Mouse (Mus musculus) kidney, postnatal 0 days (tissue): ENCODE measurements around the gene Adamts17. TPM values are rescaled to one million over a fixed set of nuclear protein-coding genes. Genes with fewer than 3 reads are reported as not detected.

Experiments
- ATAC-seq: fragments of 200-750 bp; cut with Nextera tagmentation; replicated peaks from 2 replicates; pipeline ENCODE4 v1.8.0; 2017; ENCODE audit warnings: low read depth, moderate number of reproducible peaks, moderate TSS enrichment, moderate library complexity; ENCODE audit not compliant: low FRiP score
- DNase-seq: peaks from one replicate; pipeline ENCODE4 v3.0.0-alpha.2; 2016; ENCODE audit warnings: low spot score
- H3K27ac ChIP-seq: fragments of 300-500 bp; sonication (generic); 2 replicates; pipeline ENCODE4 v1.5.1; 2014; ENCODE audit warnings: mild to moderate bottlenecking
- H3K27me3 ChIP-seq: fragments of 300-500 bp; sonication (generic); 2 replicates; pipeline ENCODE4 v1.6.1; 2014; ENCODE audit warnings: low read length, mixed read lengths; ENCODE audit not compliant: insufficient read depth
- H3K36me3 ChIP-seq: fragments of 300-500 bp; sonication (generic); 2 replicates; pipeline ENCODE4 v1.6.1; 2014; ENCODE audit warnings: low read length, mixed read lengths; ENCODE audit not compliant: insufficient read depth
- H3K4me1 ChIP-seq: fragments of 300-500 bp; sonication (generic); replicated peaks from 2 replicates; pipeline ENCODE4 v1.6.1; 2014; ENCODE audit warnings: antibody characterized with exemption, low read length, mixed read lengths; ENCODE audit not compliant: insufficient read depth
- H3K4me2 ChIP-seq: fragments of 300-500 bp; sonication (generic); 2 replicates; pipeline ENCODE4 v1.6.1; 2014; ENCODE audit warnings: mild to moderate bottlenecking, low read length, moderate library complexity, mixed read lengths
- H3K4me3 ChIP-seq: fragments of 300-500 bp; sonication (generic); replicated peaks from 2 replicates; pipeline ENCODE4 v1.5.1; 2014; ENCODE audit warnings: low read depth, low read length
- H3K9ac ChIP-seq: fragments of 300-500 bp; sonication (generic); 2 replicates; pipeline ENCODE4 v1.6.1; 2014; ENCODE audit warnings: low read depth, low read length
- H3K9me3 ChIP-seq: fragments of 300-500 bp; sonication (generic); replicated peaks from 2 replicates; pipeline ENCODE4 v1.6.1; 2016; ENCODE audit warnings: low read length, inconsistent platforms, mixed read lengths
- CTCF ChIP-seq: IDR thresholded peaks from 2 replicates; pipeline ENCODE4 v1.5.1; 2016; ENCODE audit warnings: antibody characterized with exemption, low read depth, mild to moderate bottlenecking, moderate library complexity
- WGBS: fragments of 180-500 bp; shearing (Covaris S2); extraction: QIAGEN DNeasy Blood & Tissue Kit; methylation state at CpG from one replicate; pipeline ENCODE4 v1.1.7; 2014; 5-methylcytosine and 5-hydroxymethylcytosine counted together
- polyA plus RNA-seq: library from polyadenylated mRNA; unstranded; fragments of >200 nt; fragmentation: Nextera tagmentation; extraction: Ambion mirVana; gene quantifications from 2 replicates; pipeline ENCODE4 v1.2.1, GENCODE M21; 2015

The Adamts17 gene
- polyA plus RNA-seq, 1 experiment from 2014 or later = 3.1 TPM

DNA sequence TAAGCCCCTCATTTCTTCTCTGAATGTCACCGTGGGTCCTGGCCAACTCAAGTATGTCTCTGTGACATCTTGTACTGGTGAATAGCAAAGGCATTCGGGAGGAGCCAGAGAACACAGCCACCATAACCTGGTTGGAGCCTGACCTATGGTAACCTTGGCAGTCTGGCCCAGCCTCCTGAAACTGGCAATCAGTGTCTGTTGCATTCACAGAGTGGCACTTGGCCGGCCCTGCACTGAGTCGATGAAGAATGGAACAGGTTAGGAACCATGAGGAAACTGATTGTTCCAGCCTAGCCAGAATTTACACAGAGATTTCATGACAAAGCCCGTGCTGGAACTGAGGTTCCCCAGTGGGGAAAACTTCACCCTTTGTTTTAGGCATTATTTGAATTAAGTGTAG is 38.8 kb upstream of the Adamts17 start:
- Histone ChIP-seq H3K4me2 (no peak overlapping the region), H3K36me3 (no peaks in the 10 kb centered on the region), H3K27me3 (no peaks in the 10 kb centered on the region), H3K4me3 (no peak overlapping the region), H3K27ac (no peak overlapping the region), H3K9me3 (no peaks in the 10 kb centered on the region), H3K9ac (no peak overlapping the region), H3K4me1 (0 out of 2 replicates have a peak, but pooled peaks cover 5% of the 10 kb centered on the region)
- DNase-seq = no peak
- WGBS = 68% methylated on average over 5 of the region's 5 CpGs
- ATAC-seq = no peak
- TF ChIP-seq CTCF = no peak

GRCm38 (mm10) chr7:66801785-66802184 is 37.8 kb upstream of the Adamts17 start:
- DNase-seq = no peak
- H3K4me2 ChIP-seq = no peak overlapping the region
- no peaks in the 10 kb centered on the region for H3K36me3 ChIP-seq
- TF ChIP-seq CTCF = no peak
- H3K4me1 ChIP-seq = 0 out of 2 replicates have a peak, but pooled peaks cover 5% of the 10 kb centered on the region
- H3K27ac ChIP-seq = no peak overlapping the region
- no peaks in the 10 kb centered on the region for H3K9me3 ChIP-seq
- H3K27me3 ChIP-seq = no peaks in the 10 kb centered on the region
- H3K9ac ChIP-seq = no peak overlapping the region
- H3K4me3 ChIP-seq = no peak overlapping the region
- ATAC-seq = no peak

DNA sequence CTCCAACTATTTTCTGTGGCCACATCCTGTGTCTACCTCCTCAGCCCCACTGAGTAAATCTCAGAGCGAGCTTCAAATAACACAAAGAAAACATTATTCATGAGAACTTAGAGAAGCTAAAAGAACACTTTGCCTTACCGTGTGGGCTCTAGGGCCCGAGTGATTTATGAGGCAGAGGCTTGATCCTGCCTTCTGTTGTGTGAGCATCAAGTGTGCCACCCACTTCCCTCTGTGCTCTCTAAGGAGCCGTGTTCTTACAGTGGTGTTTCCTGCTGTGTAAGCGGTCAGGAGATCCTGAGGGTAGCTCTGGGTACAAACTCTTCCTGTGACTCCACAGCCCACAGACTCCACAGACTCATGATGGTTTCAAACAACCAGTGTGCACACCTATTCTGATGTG is 35.7 kb upstream of the Adamts17 start:
- no peak for TF ChIP-seq CTCF
- DNase-seq = peak; percentile 51
- Histone ChIP-seq H3K27me3 (no peaks in the 10 kb centered on the region), H3K9ac (no peak overlapping the region), H3K27ac (no peak overlapping the region), H3K4me2 (no peak overlapping the region), H3K4me1 (0 out of 2 replicates have a peak, but pooled peaks cover 5% of the 10 kb centered on the region), H3K36me3 (no peaks in the 10 kb centered on the region), H3K9me3 (no peaks in the 10 kb centered on the region), H3K4me3 (no peak overlapping the region)
- WGBS = 12% methylated on average over 5 of the region's 5 CpGs
- ATAC-seq = no peak

DNA sequence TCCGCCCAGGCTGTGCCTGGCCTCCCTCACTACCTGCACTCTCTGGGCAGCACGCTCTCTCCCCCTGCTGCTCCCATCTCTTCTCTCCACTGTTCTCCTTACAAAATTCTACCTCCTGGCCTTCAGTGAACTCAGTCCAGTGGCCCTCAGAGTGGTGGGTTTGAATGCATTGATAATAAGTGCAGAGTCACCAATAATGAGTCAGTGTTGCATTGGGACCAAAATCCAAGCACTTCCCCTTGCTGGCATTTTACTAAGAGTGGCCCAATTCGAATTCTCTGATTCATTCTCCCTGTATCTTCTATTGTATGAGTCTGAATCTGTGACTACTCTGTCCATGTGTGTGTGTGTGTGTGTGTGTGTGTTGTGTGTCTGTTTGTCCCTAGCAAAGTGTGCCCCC is 32.7 kb upstream of the Adamts17 start:
- H3K27me3 ChIP-seq = no peaks in the 10 kb centered on the region
- no peak overlapping the region for H3K27ac ChIP-seq
- ATAC-seq (no peak), DNase-seq (no peak)
- no peak overlapping the region for H3K9ac ChIP-seq
- 0 out of 2 replicates have a peak, but pooled peaks cover 5% of the 10 kb centered on the region for H3K4me1 ChIP-seq
- no peaks in the 10 kb centered on the region for H3K9me3 ChIP-seq
- H3K4me2 ChIP-seq = no peak overlapping the region
- H3K4me3 ChIP-seq = no peak overlapping the region
- no peak for TF ChIP-seq CTCF
- no peaks in the 10 kb centered on the region for H3K36me3 ChIP-seq
- 84% methylated on average over 3 of the region's 3 CpGs for WGBS

- Histone ChIP-seq H3K27ac (no peak overlapping the region), H3K36me3 (no peaks in the 10 kb centered on the region), H3K4me3 (no peak overlapping the region), H3K4me1 (no peaks in the 10 kb centered on the region; the same call in 1 of the 2 replicates), H3K9me3 (no peaks in the 10 kb centered on the region), H3K4me2 (no peak overlapping the region), H3K27me3 (no peaks in the 10 kb centered on the region), H3K9ac (no peak overlapping the region)
- TF ChIP-seq CTCF = no peak
- no peak for DNase-seq
- WGBS = 93% methylated on average over 7 of the region's 7 CpGs
- no peak for ATAC-seq
These were observed 29.1 kb upstream of the Adamts17 start for GRCm38 (mm10) chr7:66810436-66810835.

DNA sequence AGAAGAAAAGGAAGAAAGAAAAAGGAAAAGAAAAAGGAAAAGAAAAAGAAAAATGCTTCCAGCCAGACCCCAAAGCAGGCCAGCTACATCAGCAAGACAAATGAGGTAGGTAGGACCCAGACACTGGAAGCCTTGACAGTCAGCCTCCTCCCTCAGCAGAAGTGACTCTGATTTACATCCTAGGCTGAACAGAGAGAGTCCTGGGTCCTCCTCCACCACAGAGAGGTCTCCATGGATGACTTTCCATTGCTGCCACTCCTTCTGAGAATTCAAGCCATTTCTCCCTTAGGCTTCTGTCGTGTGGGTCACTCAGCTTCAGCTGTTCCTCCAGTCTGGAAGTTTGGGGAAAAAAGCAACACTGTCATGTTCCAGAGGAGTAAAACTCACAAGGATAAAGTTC is 28.2 kb upstream of the Adamts17 start:
- DNase-seq (peak; percentile 78), ATAC-seq (no peak; the same call in 1 of the 2 replicates)
- Histone ChIP-seq H3K27ac (no peak overlapping the region), H3K9me3 (no peaks in the 10 kb centered on the region), H3K36me3 (no peaks in the 10 kb centered on the region), H3K9ac (no peak overlapping the region), H3K27me3 (no peaks in the 10 kb centered on the region), H3K4me3 (no peak overlapping the region), H3K4me1 (no peaks in the 10 kb centered on the region; the same call in 1 of the 2 replicates), H3K4me2 (no peak overlapping the region)
- 32% methylated on average over 1 of the region's 1 CpGs for WGBS
- TF ChIP-seq CTCF = no peak

DNA sequence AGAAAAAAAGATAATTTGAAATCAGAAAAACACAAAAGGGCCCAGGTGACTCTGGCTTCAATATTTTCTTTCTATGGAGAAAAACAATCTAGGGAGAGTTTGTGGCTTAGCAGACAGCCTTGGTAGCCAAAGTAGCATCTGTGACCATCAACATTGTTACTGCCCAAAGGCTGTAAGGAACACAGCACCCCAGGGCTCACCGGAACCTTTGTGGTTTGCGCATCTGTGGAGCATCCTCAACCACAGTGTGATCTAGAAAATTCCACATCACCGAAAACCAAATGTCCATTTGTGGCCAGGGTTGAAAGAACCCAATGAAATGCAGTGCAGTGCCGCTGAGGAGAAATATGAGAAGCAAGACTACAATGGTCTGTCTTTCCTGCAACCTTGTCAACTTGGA is 27.2 kb upstream of the Adamts17 start:
- Histone ChIP-seq H3K27ac (no peak overlapping the region), H3K9ac (no peak overlapping the region), H3K27me3 (no peaks in the 10 kb centered on the region), H3K9me3 (no peaks in the 10 kb centered on the region), H3K4me1 (no peaks in the 10 kb centered on the region; the same call in 1 of the 2 replicates), H3K4me2 (no peak overlapping the region), H3K36me3 (no peaks in the 10 kb centered on the region), H3K4me3 (no peak overlapping the region)
- DNase-seq = no peak
- no peak for TF ChIP-seq CTCF
- WGBS = 67% methylated on average over 4 of the region's 4 CpGs
- no peak for ATAC-seq
